Mouse (Mus musculus) midbrain, embryonic 16.5 days (tissue): ENCODE measurements around the gene Gm43552. TPM values are rescaled to one million over a fixed set of nuclear protein-coding genes. Genes with fewer than 3 reads are reported as not detected.
"Not testable (repeated sequence)": the region's sequence is repeated elsewhere in the genome, so short reads cannot be mapped to it uniquely, and the experiment has no call there.

ENCODE experiments used
- ATAC-seq: fragments of 200-750 bp; cut with Nextera tagmentation; 2 replicates; pipeline ENCODE4 v1.8.0; 2017; ENCODE audit warnings: moderate TSS enrichment
- H3K27ac ChIP-seq: fragments of 300-500 bp; sonication (generic); 2 replicates; pipeline ENCODE4 v1.5.1; 2014; ENCODE audit warnings: mild to moderate bottlenecking, low read length, mixed read lengths
- H3K27me3 ChIP-seq: fragments of 300-500 bp; sonication (generic); 2 replicates; pipeline ENCODE4 v1.6.1; 2014; ENCODE audit warnings: low read depth, low read length, mixed read lengths; ENCODE audit not compliant: control insufficient read depth, insufficient read depth
- H3K36me3 ChIP-seq: fragments of 300-500 bp; sonication (generic); 2 replicates; pipeline ENCODE4 v1.6.1; 2014; ENCODE audit warnings: mild to moderate bottlenecking, low read length, moderate library complexity, mixed read lengths; ENCODE audit not compliant: control insufficient read depth, insufficient read depth
- H3K4me1 ChIP-seq: fragments of 300-500 bp; sonication (generic); 2 replicates; pipeline ENCODE4 v1.6.1; 2014; ENCODE audit warnings: mild to moderate bottlenecking, low read length, mixed read lengths; ENCODE audit not compliant: control insufficient read depth, insufficient read depth
- H3K4me2 ChIP-seq: fragments of 300-500 bp; sonication (generic); 2 replicates; pipeline ENCODE4 v1.6.1; 2014; ENCODE audit warnings: mild to moderate bottlenecking, low read length, mixed read lengths
- H3K4me3 ChIP-seq: fragments of 300-500 bp; sonication (generic); 2 replicates; pipeline ENCODE4 v1.5.1; 2014; ENCODE audit warnings: low read depth, mild to moderate bottlenecking, low read length, moderate library complexity, mixed read lengths
- H3K9ac ChIP-seq: fragments of 300-500 bp; sonication (generic); 2 replicates; pipeline ENCODE4 v1.6.1; 2014; ENCODE audit warnings: low read depth, low read length, mixed read lengths
- H3K9me3 ChIP-seq: fragments of 300-500 bp; sonication (generic); replicated peaks from 2 replicates; pipeline ENCODE4 v1.6.1; 2014; ENCODE audit warnings: mild to moderate bottlenecking, low read length, mixed read lengths; ENCODE audit not compliant: control insufficient read depth, poor library complexity, severe bottlenecking
- WGBS: fragments of 180-500 bp; shearing (Covaris S2); extraction: QIAGEN DNeasy Blood & Tissue Kit; methylation state at CpG from one replicate; pipeline ENCODE4 v1.1.7; 2014; 5-methylcytosine and 5-hydroxymethylcytosine counted together
- polyA plus RNA-seq: library from polyadenylated mRNA; unstranded; fragments of >200 nt; fragmentation: Nextera tagmentation; extraction: Ambion mirVana; gene quantifications from 2 replicates; pipeline ENCODE4 v1.2.1, GENCODE M21; 2015

The Gm43552 gene
- polyA plus RNA-seq, 1 experiment from 2014 or later = not detected

DNA sequence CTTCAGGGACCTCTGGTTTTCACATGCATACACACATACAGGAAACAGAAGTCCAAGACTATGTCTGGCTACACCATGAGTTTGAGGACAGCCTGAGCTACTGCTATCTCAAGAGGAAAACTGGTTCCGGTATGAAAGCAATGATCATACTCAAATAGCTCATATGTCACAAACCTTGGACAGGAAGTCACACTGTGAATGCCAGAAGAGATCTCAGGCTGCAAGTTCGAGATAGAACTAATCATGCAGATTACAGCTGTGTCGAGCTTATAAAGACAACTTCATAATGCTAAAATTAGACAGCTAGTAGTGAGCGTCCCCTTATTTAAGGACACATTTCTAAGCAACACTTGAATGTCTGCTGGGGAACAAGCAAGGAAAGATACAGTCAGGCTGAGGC is 12.1 kb downstream of the Gm43552 start:
- Histone ChIP-seq H3K27ac (no peak overlapping the region), H3K9ac (no peak overlapping the region), H3K9me3 (no peaks in the 10 kb centered on the region), H3K4me3 (no peak overlapping the region), H3K4me2 (no peak overlapping the region), H3K36me3 (no peaks in the 10 kb centered on the region), H3K4me1 (no peaks in the 10 kb centered on the region), H3K27me3 (no peaks in the 10 kb centered on the region)
- 84% methylated on average over 4 of the region's 4 CpGs for WGBS
- no peak for ATAC-seq

DNA sequence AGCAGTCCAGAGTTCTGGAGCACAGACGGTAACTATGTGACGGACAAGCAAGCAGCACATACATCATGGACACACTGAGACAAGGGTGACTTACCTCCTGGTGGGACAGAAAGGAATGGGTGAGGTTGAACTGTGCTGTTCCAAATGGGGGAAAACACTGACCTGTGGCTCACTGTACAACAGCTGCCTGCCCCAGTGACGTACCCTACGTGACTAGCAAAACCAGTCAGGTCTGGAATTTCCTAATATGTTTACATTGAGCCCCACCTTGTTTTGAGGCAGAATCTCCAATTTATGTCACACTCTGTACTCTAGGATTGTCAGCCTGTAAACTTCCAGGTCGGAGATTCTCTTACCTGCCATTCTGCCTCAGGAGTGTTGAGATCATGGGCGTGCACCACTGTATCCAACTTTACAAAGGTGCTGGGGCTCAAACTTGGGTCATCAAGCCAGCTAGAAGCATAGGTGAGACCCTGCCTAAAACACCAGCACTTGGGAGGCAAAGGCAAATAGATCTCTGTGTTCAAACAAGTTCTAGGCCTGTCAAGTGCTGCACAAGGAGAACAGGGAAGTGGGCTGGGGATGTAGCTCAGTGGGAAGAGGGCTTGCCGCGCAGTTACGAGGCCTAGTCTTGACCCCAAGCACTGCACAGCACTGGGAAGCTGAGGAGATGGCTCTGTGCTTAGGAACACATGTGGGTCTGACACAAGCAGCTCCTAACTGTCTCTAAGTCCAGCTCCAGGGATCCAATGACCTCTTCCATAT is 12.8 kb downstream of the Gm43552 start:
- Histone ChIP-seq H3K9me3 (no peaks in the 10 kb centered on the region), H3K4me1 (no peaks in the 10 kb centered on the region)
- WGBS = 94% methylated on average over 9 of the region's 9 CpGs

DNA sequence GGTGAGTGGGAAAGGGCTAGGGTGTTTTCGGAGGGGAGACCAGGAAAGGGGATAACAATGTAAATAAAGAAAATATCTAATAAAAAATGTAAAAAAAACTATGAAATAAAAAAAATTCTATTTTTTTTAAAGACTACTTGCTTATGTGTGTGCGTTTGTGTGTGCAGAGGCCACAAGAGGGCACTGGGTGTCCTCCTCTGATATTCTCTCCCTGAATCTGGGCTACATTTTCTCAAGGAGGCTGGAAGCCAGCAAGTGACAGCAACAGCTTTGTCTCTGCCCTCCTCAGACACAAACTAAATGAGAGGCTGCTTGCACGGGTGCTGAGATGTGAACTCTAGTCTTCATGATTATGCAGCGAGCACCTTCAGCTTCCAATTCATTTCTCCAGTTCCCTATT is 14.4 kb downstream of the Gm43552 start:
- Histone ChIP-seq H3K27me3 (no peaks in the 10 kb centered on the region), H3K4me3 (no peak overlapping the region), H3K36me3 (no peaks in the 10 kb centered on the region), H3K27ac (no peak overlapping the region), H3K4me1 (no peaks in the 10 kb centered on the region), H3K9me3 (no peaks in the 10 kb centered on the region), H3K9ac (no peak overlapping the region), H3K4me2 (no peak overlapping the region)
- no peak for ATAC-seq
- 67% methylated on average over 4 of the region's 4 CpGs for WGBS

More for the DNA sequence above, 12.8 kb downstream of the Gm43552 start:
- H3K9ac ChIP-seq = no peak overlapping the region
- H3K27me3 ChIP-seq = no peaks in the 10 kb centered on the region
- H3K27ac ChIP-seq = no peak overlapping the region
- no peak overlapping the region for H3K4me3 ChIP-seq
- H3K36me3 ChIP-seq = no peaks in the 10 kb centered on the region
- no peak for ATAC-seq
- no peak overlapping the region for H3K4me2 ChIP-seq

DNA sequence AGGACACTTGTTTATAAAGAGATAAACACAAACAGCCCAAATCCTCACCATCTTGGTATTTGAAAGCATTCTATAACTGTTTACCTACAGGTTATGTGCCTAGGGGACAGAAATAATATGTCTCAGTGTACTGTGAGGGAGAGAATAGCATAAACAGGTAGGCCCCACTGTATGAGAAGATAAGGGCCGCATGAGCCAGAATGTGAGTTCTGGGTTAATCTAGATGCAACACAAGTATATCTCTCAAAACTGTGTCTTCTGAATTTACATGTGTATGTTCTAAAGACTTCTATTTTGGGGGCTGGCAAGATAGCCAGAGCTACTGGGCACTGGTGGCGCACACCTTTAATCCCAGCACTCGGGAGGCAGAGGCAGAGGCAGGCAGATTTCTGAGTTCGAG is 15.9 kb downstream of the Gm43552 start:
- WGBS = 97% methylated on average over 3 of the region's 4 CpGs
- ATAC-seq, H3K9me3 ChIP-seq, H3K9ac ChIP-seq, H3K4me3 ChIP-seq, H3K27ac ChIP-seq, H3K4me1 ChIP-seq, H3K36me3 ChIP-seq, H3K27me3 ChIP-seq, H3K4me2 ChIP-seq: not testable (repeated sequence)

DNA sequence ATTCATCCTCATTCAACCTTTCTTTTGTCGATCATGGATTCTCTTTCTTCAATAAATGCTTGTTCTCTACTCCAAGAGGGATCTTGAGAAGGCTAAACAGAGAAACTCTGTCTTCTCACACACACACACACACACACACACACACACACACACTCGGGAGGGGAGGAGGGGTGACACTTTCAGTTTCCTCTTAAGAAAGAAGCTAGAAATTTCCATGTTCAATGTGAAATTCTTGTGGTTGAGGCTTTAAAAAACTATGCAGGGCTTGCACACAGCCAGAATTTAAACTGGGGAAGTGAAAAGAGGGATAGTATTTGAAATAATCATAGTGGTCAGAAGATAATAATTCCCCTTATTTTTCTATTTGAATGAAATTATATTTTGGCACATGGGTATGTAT is 16.8 kb downstream of the Gm43552 start:
- Histone ChIP-seq H3K4me2 (no peak overlapping the region), H3K4me3 (no peak overlapping the region), H3K9ac (no peak overlapping the region), H3K4me1 (no peaks in the 10 kb centered on the region), H3K27ac (no peak overlapping the region), H3K36me3 (no peaks in the 10 kb centered on the region), H3K27me3 (no peaks in the 10 kb centered on the region), H3K9me3 (no peaks in the 10 kb centered on the region)
- WGBS = 85% methylated on average over 2 of the region's 2 CpGs
- ATAC-seq = no peak

DNA sequence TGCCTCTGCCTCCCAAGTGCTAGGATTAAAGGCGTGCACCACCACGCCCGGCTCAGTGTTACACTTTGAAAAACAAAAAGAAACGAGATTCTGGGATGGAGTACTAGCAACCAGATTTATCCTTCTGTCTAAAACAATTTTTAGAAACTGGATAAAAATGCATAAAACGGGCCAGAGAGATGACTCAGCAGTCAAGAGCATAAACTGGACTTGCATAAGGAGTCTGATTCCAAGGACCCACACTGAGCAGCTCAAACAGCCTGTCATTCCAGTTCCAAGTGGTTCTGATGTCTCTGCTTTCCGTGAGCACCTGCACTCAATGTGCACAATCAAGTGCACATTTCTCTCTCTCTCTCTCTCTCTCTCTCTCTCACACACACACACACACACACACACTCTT is 22.9 kb downstream of the Gm43552 start:
- H3K4me2 ChIP-seq = no peak overlapping the region
- ATAC-seq = no peak

DNA sequence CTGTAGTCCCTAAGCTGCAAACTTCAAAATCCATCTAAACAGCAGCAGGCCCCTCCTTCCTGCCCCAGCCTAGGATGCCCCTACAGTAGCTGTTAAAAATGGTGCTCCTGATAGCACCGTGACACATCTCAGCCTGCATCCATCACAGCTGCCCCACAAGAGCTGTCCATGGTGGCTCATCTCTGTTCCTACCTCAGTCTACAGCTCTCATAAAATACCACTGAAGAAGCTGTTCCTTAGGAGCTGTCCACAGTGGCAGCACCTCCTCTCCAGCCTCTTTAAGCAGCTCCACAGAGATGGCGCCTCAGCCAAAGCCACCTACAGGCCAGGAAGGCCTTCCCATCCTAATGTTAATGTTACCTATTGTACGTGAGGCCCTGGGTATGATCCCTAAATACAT is 25.7 kb downstream of the Gm43552 start:
- Histone ChIP-seq H3K27me3 (no peaks in the 10 kb centered on the region), H3K27ac (no peak overlapping the region), H3K9me3 (no peaks in the 10 kb centered on the region), H3K36me3 (peaks cover 20% of the 10 kb centered on the region), H3K4me1 (no peaks in the 10 kb centered on the region), H3K4me3 (no peak overlapping the region), H3K9ac (no peak overlapping the region), H3K4me2 (no peak overlapping the region)
- whole genome bisulfite sequencing = 86% methylated on average over 3 of the region's 3 CpGs
- no peak for ATAC-seq

More for the DNA sequence above, 22.9 kb downstream of the Gm43552 start:
- H3K4me3 ChIP-seq = no peak overlapping the region
- WGBS = 93% methylated on average over 6 of the region's 6 CpGs
- H3K9ac ChIP-seq = no peak overlapping the region
- no peaks in the 10 kb centered on the region for H3K27me3 ChIP-seq
- no peaks in the 10 kb centered on the region for H3K9me3 ChIP-seq
- H3K36me3 ChIP-seq = peaks cover 16% of the 10 kb centered on the region
- no peaks in the 10 kb centered on the region for H3K4me1 ChIP-seq
- H3K27ac ChIP-seq = no peak overlapping the region

DNA sequence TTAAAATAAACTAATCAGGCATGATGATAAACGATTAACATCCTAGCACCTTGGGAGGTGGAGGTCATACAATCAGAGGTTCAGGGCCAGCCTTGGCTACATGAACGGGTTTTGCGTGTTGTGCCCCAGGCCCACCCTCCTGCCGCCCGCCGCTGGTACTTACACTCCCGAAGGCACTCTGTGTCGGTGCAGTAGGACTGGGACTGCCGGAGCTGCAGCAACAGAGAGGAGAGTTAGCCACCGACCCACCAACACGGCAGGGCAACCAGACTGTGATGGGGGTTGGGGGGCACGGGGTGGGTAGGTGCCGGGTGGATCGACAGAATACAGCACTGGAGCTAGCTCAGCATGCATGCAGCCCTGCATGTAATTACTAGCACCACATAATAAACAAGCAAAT is 32.3 kb downstream of the Gm43552 start:
- Histone ChIP-seq H3K27me3 (no peaks in the 10 kb centered on the region), H3K4me3 (no peak overlapping the region), H3K9ac (no peak overlapping the region), H3K4me2 (no peak overlapping the region), H3K36me3 (peaks cover 4% of the 10 kb centered on the region; the same call in 1 of the 2 replicates), H3K27ac (no peak overlapping the region), H3K4me1 (no peaks in the 10 kb centered on the region), H3K9me3 (no peaks in the 10 kb centered on the region)
- no peak for ATAC-seq
- WGBS = 91% methylated on average over 14 of the region's 14 CpGs

DNA sequence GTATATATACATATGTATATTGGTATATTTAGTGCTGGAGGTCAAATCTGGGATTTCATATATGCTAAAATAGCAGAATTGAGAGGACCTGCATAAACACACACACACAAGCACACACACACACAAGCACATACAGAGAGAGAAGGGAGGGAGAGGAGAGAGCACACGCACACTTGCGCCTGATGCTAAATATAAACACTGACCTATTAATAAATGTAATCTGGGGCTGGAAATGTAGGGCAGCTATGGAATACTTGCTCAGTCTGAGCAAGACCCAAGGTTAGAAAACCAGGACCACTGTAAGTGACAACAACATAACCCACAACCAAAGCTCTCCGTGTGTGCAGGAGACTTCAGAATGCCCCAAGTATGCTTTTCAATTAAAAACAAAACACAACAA is 33.2 kb downstream of the Gm43552 start:
- WGBS = 85% methylated on average over 3 of the region's 3 CpGs
- ATAC-seq = no peak
- Histone ChIP-seq H3K4me1 (no peaks in the 10 kb centered on the region), H3K27ac (no peak overlapping the region), H3K36me3 (peaks cover 3% of the 10 kb centered on the region; the same call in 1 of the 2 replicates), H3K4me2 (no peak overlapping the region), H3K9me3 (no peaks in the 10 kb centered on the region), H3K4me3 (no peak overlapping the region), H3K27me3 (no peaks in the 10 kb centered on the region), H3K9ac (no peak overlapping the region)
